Mouse (Mus musculus) myocyte (in vitro differentiated cells): ENCODE results near the gene Cenpt.

Source experiments
- POLR2A ChIP-seq: IDR thresholded peaks from one replicate; pipeline ENCODE4 v1.6.1; 2011; ENCODE audit warnings: low read depth, mild to moderate bottlenecking, control low read depth, moderate library complexity; ENCODE audit not compliant: insufficient read length
- REST ChIP-seq: IDR thresholded peaks from one replicate; pipeline ENCODE4 v1.6.1; 2011; ENCODE audit warnings: mild to moderate bottlenecking, control low read depth, moderate library complexity; ENCODE audit not compliant: insufficient read depth, insufficient read length
- SRF ChIP-seq: IDR thresholded peaks from one replicate; pipeline ENCODE4 v1.6.1; 2011; ENCODE audit warnings: low read depth; ENCODE audit not compliant: control insufficient read depth, insufficient read length
- TCF12 ChIP-seq: IDR thresholded peaks from one replicate; pipeline ENCODE4 v1.6.1; 2011; ENCODE audit warnings: mild to moderate bottlenecking, control low read depth; ENCODE audit not compliant: poor library complexity, insufficient read depth, severe bottlenecking
- USF1 ChIP-seq: IDR thresholded peaks from one replicate; pipeline ENCODE4 v1.6.1; 2011; ENCODE audit warnings: low read depth, mild to moderate bottlenecking, control low read depth, moderate library complexity

DNA sequence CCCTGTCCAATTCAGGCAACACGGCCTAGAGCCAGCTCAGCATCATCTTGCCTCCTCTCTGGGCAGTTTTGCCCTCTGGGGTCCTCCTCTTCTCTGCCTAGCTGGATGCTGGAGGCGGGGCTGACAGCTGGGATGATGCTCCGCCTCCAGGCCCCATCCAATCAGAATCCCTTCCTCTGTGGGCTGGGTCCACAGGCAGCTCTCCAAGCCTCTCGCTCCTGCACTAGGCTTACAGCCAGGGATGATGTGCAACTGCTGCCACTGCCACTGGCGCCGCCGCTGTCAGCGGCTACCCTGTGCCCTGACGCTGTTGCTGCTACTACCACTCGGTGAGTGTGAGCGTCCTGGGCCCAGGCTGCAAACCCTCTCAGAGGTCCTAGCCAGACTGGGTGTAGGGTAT lies 40.3 kb upstream of the Cenpt start, which contains the start of gene Nrn1l:
- TF ChIP-seq USF1 (no peak), POLR2A (peak; percentile 29), REST (no peak), SRF (no peak), TCF12 (no peak)
